Mouse (Mus musculus) myocyte (in vitro differentiated cells): ENCODE measurements around the gene Ugt1a6b. TPM values are rescaled to one million over a fixed set of nuclear protein-coding genes. Genes with fewer than 3 reads are reported as not detected.
"Not testable (repeated sequence)": the region's sequence is repeated elsewhere in the genome, so short reads cannot be mapped to it uniquely, and the experiment has no call there.

Source experiments
- H3K27me3 ChIP-seq: one replicate; pipeline ENCODE4 v1.6.1; 2011; ENCODE audit not compliant: control insufficient read depth, insufficient read depth, insufficient read length
- H3K36me3 ChIP-seq: one replicate; pipeline ENCODE4 v1.6.1; 2011; ENCODE audit not compliant: control insufficient read depth, insufficient read depth
- H3K4me2 ChIP-seq: one replicate; pipeline ENCODE4 v1.6.1; 2011; ENCODE audit warnings: low read depth, control low read depth
- H3K4me3 ChIP-seq: one replicate; pipeline ENCODE4 v1.5.1; 2011; ENCODE audit warnings: mild to moderate bottlenecking, control low read depth, moderate library complexity
- H3K79me2 ChIP-seq: one replicate; pipeline ENCODE4 v1.6.1; 2011; ENCODE audit not compliant: control insufficient read depth, insufficient read depth
- H3ac ChIP-seq: one replicate; pipeline ENCODE4 v1.6.1; 2011; ENCODE audit not compliant: control insufficient read depth, insufficient read length
- CEBPB ChIP-seq: IDR thresholded peaks from 2 replicates; pipeline ENCODE4 v1.6.1; 2011; ENCODE audit warnings: mild to moderate bottlenecking, moderate library complexity; ENCODE audit not compliant: poor library complexity, insufficient read depth, severe bottlenecking
- E2F4 ChIP-seq: IDR thresholded peaks from one replicate; pipeline ENCODE4 v1.6.1; 2011; ENCODE audit warnings: mild to moderate bottlenecking, control low read depth, moderate library complexity; ENCODE audit not compliant: insufficient read depth
- MAX ChIP-seq: IDR thresholded peaks from one replicate; pipeline ENCODE4 v1.6.1; 2011; ENCODE audit warnings: low read depth, mild to moderate bottlenecking, control low read depth
- MYOD1 ChIP-seq, 3 experiments: IDR thresholded peaks; one replicate each; pipeline ENCODE4 v1.6.1; 2011; ENCODE audit warnings: control low read depth in 2 of 3, low read depth in 2 of 3, mild to moderate bottlenecking in 2 of 3, moderate library complexity in 1 of 3; ENCODE audit not compliant: insufficient read length in 2 of 3, control insufficient read depth in 1 of 3
- MYOG ChIP-seq, 3 experiments: IDR thresholded peaks; one replicate each; pipeline ENCODE4 v1.6.1; 2011; ENCODE audit warnings: control low read depth in 2 of 3, low read depth in 2 of 3, mild to moderate bottlenecking in 2 of 3; ENCODE audit not compliant: insufficient read length in 2 of 3, control insufficient read depth in 1 of 3, insufficient read depth in 1 of 3
- POLR2A ChIP-seq: IDR thresholded peaks from one replicate; pipeline ENCODE4 v1.6.1; 2011; ENCODE audit warnings: low read depth, mild to moderate bottlenecking, control low read depth, moderate library complexity; ENCODE audit not compliant: insufficient read length
- POLR2AphosphoS2 ChIP-seq: IDR thresholded peaks from one replicate; pipeline ENCODE4 v1.6.1; 2011; ENCODE audit warnings: low read depth, control low read depth; ENCODE audit not compliant: insufficient read length
- REST ChIP-seq: IDR thresholded peaks from one replicate; pipeline ENCODE4 v1.6.1; 2011; ENCODE audit warnings: mild to moderate bottlenecking, control low read depth, moderate library complexity; ENCODE audit not compliant: insufficient read depth, insufficient read length
- SRF ChIP-seq: IDR thresholded peaks from one replicate; pipeline ENCODE4 v1.6.1; 2011; ENCODE audit warnings: low read depth; ENCODE audit not compliant: control insufficient read depth, insufficient read length
- TCF12 ChIP-seq: IDR thresholded peaks from one replicate; pipeline ENCODE4 v1.6.1; 2011; ENCODE audit warnings: mild to moderate bottlenecking, control low read depth; ENCODE audit not compliant: poor library complexity, insufficient read depth, severe bottlenecking
- TCF3 ChIP-seq: IDR thresholded peaks from one replicate; pipeline ENCODE4 v1.6.1; 2011; ENCODE audit warnings: low read depth, control low read depth; ENCODE audit not compliant: insufficient read length
- USF1 ChIP-seq: IDR thresholded peaks from one replicate; pipeline ENCODE4 v1.6.1; 2011; ENCODE audit warnings: low read depth, mild to moderate bottlenecking, control low read depth, moderate library complexity
- polyA plus RNA-seq: library from polyadenylated mRNA; unstranded; fragments of >200 nt; fragmentation: generic; extraction: Trizol; gene quantifications from one replicate; pipeline ENCODE4 v1.2.1, GENCODE M21; 2012; ENCODE audit warnings: missing spikeins

Ugt1a6b gene
- polyA plus RNA-seq, 1 experiment = 0.04 TPM

DNA sequence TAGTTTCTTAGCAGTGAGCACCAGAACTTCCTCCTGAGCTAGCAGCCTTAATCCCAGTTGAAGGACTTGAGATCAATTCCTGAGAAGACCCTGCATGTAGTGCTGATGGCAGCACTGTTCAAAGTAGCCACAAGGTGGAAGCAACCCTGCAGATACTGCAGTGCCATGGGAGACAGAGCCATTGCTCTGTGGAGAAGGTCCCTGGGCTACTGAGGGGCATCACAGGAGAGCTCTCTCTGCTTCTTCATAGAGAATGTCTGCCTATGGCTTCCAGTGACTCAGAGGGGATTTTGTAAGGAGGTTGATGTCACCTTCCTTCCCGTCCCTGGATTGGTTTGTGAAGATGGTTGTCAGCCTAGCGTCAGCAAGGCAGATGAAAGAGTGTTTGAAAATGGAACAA is 47.1 kb downstream of the Ugt1a6b start:
- not testable (repeated sequence) for H3ac ChIP-seq, H3K4me3 ChIP-seq, H3K36me3 ChIP-seq, H3K27me3 ChIP-seq, H3K79me2 ChIP-seq, H3K4me2 ChIP-seq

GRCm38 (mm10) chr1:88158430-88158829 is 55.4 kb downstream of the Ugt1a6b start:
- Histone ChIP-seq H3K27me3 (no peaks in the 10 kb centered on the region), H3K36me3 (no peaks in the 10 kb centered on the region), H3K4me3 (no peak overlapping the region), H3ac (no peak overlapping the region), H3K4me2 (no peak overlapping the region), H3K79me2 (no peaks in the 10 kb centered on the region)
- TF ChIP-seq MYOG (IDR thresholded peaks at IDR 0.05; ENCODE audit: control insufficient read depth in 1 of 3, insufficient read depth in 1 of 3, insufficient read length in 2 of 3, low read depth in 2 of 3) (no peak), POLR2A (no peak)

GRCm38 (mm10) chr1:88165711-88166110 is 62.7 kb downstream of the Ugt1a6b start, which contains the start of gene Ugt1a5:
Gene Ugt1a5 (plus strand): TSS chr1:88166012.
- Histone ChIP-seq H3K27me3 (no peaks in the 10 kb centered on the region), H3K79me2 (no peaks in the 10 kb centered on the region), H3K4me2 (no peak within 1 kb of the TSS), H3ac (no peak within 1 kb of the TSS), H3K36me3 (no peaks in the 10 kb centered on the region), H3K4me3 (no peak within 1 kb of the TSS)
- no peak for TF ChIP-seq SRF
- TF ChIP-seq POLR2AphosphoS2 = no peak
- no peak for TF ChIP-seq MYOG (IDR thresholded peaks at IDR 0.05; ENCODE audit: control insufficient read depth in 1 of 3, insufficient read depth in 1 of 3, insufficient read length in 2 of 3, low read depth in 2 of 3)
- no peak for TF ChIP-seq MAX
- TF ChIP-seq CEBPB = no peak
- TF ChIP-seq POLR2A = no peak
- TF ChIP-seq USF1 = no peak
- no peak for TF ChIP-seq MYOD1 (IDR thresholded peaks at IDR 0.05; ENCODE audit: control insufficient read depth in 1 of 3, insufficient read length in 2 of 3, low read depth in 2 of 3)

DNA sequence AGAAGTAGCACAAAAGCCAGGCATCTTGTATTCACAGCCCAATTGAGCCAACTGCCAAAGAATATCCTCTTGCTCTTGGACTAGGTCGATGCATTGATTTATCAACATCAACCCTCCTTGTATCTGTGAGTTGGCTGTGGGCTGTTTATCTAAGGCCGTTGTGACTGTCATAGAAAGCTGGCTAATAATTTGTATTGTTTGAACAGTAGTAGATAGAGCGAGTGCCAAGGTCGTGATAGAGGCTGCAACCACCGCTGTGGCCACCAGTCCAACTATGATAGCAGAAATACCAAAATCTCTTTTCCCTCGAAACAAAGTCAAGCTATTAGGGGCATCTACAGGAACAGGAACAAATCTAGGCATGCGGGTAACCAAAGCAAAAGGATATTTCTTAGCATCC is 69.1 kb downstream of the Ugt1a6b start:
- H3K79me2 ChIP-seq, H3K27me3 ChIP-seq, H3ac ChIP-seq, H3K4me2 ChIP-seq, H3K36me3 ChIP-seq, H3K4me3 ChIP-seq: not testable (repeated sequence)

- H3K79me2 ChIP-seq = no peaks in the 10 kb centered on the region
- no peak overlapping the region for H3K4me3 ChIP-seq
- no peak overlapping the region for H3K4me2 ChIP-seq
- H3ac ChIP-seq = no peak overlapping the region
- no peaks in the 10 kb centered on the region for H3K36me3 ChIP-seq
- H3K27me3 ChIP-seq = peaks cover 3% of the 10 kb centered on the region
- no peak for TF ChIP-seq CEBPB
- TF ChIP-seq MYOD1 (IDR thresholded peaks at IDR 0.05; ENCODE audit: control insufficient read depth in 1 of 3, insufficient read length in 2 of 3, low read depth in 2 of 3) = no peak
- no peak for TF ChIP-seq POLR2A
- no peak for TF ChIP-seq MAX
- TF ChIP-seq TCF3 = no peak
- no peak for TF ChIP-seq MYOG (IDR thresholded peaks at IDR 0.05; ENCODE audit: control insufficient read depth in 1 of 3, insufficient read depth in 1 of 3, insufficient read length in 2 of 3, low read depth in 2 of 3)
- TF ChIP-seq TCF12 = no peak
- TF ChIP-seq POLR2AphosphoS2 = no peak
- no peak for TF ChIP-seq E2F4
- no peak for TF ChIP-seq USF1
- TF ChIP-seq SRF = no peak
- no peak for TF ChIP-seq REST
Observed at GRCm38 (mm10) chr1:88179657-88180056, 76.6 kb downstream of the Ugt1a6b start.

DNA sequence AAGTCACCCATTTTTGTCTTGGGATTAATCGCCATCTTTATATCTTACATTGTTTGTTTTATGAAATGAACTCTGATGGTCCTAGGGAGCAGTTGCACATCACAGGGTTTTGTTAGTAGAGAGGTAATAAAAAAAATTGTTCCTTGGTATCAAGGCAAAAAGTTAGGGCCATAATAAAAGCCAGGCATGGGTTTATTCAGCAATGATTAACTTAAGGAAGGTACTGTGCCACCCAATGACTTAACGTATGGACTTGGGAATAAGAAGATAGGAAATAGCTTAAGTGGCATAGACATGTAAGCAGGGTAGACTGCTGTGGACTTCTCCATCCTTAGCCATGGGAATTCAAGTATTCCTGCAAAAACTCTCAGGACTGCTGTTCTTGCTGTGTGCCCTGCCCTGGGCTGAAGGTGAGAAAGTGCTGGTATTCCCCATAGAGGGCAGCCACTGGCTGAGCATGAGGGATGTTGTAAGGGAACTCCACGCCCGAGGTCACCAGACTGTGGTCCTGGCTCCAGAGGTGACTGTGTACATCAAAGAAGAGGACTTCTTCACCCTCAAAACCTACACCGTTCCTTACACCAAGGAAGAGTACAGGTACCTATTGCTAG is 83.4 kb downstream of the Ugt1a6b start:
- Histone ChIP-seq H3K36me3 (no peaks in the 10 kb centered on the region), H3K4me2 (no peak overlapping the region), H3K27me3 (peaks cover 3% of the 10 kb centered on the region), H3K79me2 (no peaks in the 10 kb centered on the region), H3ac (no peak overlapping the region), H3K4me3 (no peak overlapping the region)
- no peak for TF ChIP-seq REST
- no peak for TF ChIP-seq CEBPB
- TF ChIP-seq MYOG (IDR thresholded peaks at IDR 0.05; ENCODE audit: control insufficient read depth in 1 of 3, insufficient read depth in 1 of 3, insufficient read length in 2 of 3, low read depth in 2 of 3) = no peak
- TF ChIP-seq SRF = no peak
- TF ChIP-seq USF1 = no peak
- TF ChIP-seq MAX = no peak
- no peak for TF ChIP-seq E2F4
- TF ChIP-seq POLR2A = no peak
- TF ChIP-seq POLR2AphosphoS2 = no peak
- no peak for TF ChIP-seq MYOD1 (IDR thresholded peaks at IDR 0.05; ENCODE audit: control insufficient read depth in 1 of 3, insufficient read length in 2 of 3, low read depth in 2 of 3)
- TF ChIP-seq TCF12 = no peak
- TF ChIP-seq TCF3 = no peak
